Mouse (Mus musculus) retina, adult 2 months (tissue): ENCODE measurements around the gene Olfr135.

Source experiments
- DNase-seq: peaks from one replicate; pipeline ENCODE4 v3.0.0-alpha.2; 2012; ENCODE audit warnings: low read depth, low spot score

The Olfr135 gene

DNA sequence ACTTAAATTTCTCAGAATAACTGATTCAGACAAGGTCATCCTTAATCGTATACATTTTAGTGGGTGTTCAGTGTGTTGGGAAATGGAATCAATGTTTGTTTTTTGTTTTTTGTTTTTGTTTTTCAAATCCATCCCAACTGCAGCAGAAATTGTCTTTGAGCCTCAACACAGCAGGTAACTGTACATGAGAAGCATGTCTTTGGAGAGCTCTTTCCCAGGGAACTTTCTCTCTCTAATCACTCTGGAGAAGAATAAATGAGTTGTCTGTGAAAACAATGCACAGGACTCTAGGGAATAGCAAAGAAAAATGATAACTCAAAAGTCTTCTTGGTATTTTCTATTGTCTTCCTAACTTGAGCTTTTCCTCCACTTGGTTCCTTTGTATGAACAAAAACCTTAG lies at the start of gene Olfr135:
TSS of gene Olfr135 (plus strand) at position 301 of the 400 bp plus-strand sequence.
- DNase-seq: no peak

- DNase-seq: no peak
Measured at GRCm38 (mm10) chr17:38171088-38171487, 33.0 kb upstream of the Olfr135 start, which contains the start of gene Olfr134. Gene Olfr134, plus strand, starts transcription at chr17:38171388.
